Mouse (Mus musculus) cerebellum, adult 11-12 months (tissue): ENCODE results near the gene Agxt.

Experiments
- DNase-seq: peaks from one replicate; pipeline ENCODE4 v3.0.0; 2022

Gene Agxt

DNA sequence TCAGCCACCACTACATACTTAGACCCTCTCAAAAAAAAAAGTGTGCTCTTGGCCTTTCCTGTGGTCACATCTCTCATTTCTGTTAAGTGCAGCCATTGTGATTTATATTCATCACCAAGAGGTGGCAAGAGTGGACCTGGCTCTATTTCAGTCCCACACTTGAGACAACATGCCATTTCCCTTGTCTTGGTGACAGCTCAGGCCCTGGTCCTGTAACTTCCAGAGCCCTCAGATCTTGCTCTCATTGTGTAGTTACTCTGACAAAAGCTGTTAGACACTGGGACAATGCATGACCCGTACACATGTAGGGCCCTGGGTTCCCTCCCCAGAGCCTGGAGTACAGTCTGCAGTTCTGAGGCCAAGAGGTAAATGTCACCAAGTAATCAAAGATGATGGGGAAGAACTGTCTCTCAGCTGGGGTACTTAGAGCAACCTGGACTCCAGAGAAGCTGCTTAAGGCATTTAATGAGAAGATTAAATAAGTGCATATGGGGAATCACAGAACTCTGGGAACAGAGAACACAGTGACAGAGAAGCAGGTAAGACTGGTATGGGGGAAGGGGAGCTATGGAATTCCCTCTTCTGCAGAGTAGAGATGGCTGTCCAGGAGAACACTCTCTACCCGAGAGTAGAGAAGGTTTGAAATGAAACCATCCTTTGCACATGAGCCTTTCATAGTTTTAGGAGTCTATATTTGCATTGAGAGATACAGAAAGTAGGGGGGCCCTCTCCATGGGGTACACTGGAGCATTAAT lies 16.0 kb downstream of the Agxt start:
- no peak for DNase-seq

- no peak for DNase-seq
Observed at GRCm38 (mm10) chr1:93157566-93157965, 22.5 kb downstream of the Agxt start.

- DNase-seq: no peak
Observed at GRCm38 (mm10) chr1:93158916-93159315, 23.9 kb downstream of the Agxt start.

DNA sequence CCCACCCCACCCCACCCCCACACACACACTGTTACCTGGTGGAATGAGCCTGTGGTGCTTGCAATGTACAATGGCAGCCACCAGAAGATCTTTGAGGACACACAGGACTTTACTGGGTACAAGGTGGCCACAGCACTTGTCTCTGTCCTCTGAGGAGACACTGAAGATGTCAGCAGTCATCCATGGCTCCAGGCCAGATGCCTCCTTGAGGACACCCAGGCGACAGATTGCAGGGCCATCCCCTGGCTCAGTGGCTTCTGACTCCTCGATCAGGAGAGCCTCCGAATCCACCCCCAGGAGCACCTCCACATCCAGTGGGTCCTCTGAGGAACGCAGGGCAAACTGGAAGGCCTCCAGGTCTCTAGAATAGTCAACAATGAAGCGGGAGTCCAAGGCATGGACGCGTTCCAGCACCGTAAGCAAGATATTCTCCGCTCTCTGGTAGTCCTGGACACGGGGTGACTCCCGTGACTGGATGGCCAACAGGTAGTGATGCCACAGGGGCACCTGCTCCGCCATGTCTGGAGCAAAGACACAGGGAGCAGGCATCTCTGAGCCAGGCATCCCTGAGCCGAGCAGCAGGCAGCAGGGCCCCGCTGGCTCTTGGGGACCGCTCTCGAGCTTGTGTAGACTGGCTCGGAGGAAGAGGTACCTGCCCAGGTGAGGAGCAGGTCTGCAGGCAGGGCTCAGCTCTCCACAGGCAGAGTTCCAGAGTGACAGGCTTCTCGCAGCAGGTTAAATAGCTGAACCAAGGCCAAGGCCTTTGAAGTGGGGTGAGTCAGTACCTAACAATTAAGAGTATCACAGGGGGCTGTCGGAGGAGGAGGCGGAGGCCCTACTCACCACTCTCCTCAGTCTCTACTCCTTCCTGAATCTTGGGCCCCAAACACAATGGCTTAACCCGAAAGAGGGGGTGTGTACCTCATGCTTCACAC lies 24.8 kb downstream of the Agxt start:
- peak; percentile 33 for DNase-seq

DNA sequence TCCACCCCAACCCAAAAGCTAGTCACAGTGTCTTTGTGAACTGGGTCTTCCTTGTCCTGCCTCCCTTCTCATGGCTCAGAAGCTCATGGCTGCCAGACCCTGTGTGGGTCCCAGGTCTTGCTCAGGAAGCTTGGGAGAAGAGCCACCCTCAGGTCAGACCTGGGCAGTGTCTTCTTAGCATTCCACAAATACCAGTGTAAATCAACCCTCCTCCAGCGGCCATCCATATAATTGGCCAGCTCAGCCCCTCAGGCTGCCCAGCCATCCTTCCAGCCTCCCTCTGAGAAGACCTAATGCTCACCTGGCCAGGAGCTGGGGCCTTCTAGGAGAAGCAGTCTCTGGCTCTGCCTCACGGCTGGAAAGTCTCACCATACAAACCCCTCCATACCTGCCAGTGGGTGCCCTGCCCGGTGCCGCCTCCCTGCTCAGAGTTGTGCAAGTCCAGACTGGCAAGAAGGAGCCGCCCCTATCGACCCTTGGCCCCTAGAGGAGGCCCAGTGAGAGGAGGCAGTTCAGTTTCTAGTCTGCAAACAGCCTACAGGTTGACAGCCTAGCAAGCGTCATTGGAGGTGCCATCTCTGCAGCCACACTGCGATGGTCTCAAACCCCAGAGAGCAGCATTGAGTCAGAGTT lies 25.6 kb downstream of the Agxt start, which contains the start of gene 2310007B03Rik:
Gene 2310007B03Rik (minus strand): TSS at position 448 of the 633 bp plus-strand sequence.
- no peak for DNase-seq

- DNase-seq: no peak
Observed at GRCm38 (mm10) chr1:93161350-93161749, 26.3 kb downstream of the Agxt start.

DNA sequence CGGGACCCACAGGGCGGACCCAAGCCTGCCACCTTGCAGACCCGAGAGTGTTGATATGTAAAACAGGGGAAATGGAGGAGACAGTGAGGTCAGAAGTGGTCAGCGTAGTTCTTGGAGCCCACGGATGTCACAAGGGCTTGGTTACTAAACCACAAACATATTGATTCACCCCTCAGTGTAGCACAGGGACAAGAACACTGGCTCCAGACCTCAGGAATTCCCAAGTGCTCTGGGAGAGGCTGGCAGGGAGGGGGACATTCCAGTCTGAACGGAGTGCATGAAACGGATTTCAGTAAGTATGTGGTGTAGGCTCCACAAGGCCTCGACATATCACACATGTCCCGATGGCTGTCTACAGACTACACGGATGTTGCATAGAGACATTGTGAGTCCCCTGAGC lies 26.9 kb downstream of the Agxt start:
- DNase-seq: no peak

- DNase-seq: no peak
Observed at GRCm38 (mm10) chr1:93162588-93162987, 27.5 kb downstream of the Agxt start.

DNA sequence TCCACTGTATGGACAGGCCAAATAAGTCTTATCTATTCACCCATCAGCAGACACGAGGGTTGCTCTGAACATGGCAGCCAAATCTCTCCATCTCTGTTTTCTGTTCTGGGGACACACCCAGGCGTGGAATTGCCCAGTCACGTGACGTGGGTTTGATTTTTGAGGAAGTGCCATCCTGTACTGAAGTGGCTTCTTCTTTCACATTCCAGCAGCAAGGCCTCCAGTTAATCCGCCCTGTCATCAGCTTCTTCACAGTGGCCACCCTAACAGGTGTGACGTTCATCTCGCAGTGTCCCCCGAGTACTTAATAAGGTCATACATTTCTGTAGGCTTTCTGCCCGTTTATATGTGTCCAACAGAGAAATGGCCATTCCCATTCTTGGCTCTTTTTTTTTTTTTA lies 30.4 kb downstream of the Agxt start:
- no peak for DNase-seq

GRCm38 (mm10) chr1:93166346-93167079 lies 31.5 kb downstream of the Agxt start:
- DNase-seq: no peak

GRCm38 (mm10) chr1:93168295-93168775 lies 33.3 kb downstream of the Agxt start, which contains the start of gene Crocc2:
Gene Crocc2, plus strand, starts transcription at chr1:93168725.
- no peak for DNase-seq

DNA sequence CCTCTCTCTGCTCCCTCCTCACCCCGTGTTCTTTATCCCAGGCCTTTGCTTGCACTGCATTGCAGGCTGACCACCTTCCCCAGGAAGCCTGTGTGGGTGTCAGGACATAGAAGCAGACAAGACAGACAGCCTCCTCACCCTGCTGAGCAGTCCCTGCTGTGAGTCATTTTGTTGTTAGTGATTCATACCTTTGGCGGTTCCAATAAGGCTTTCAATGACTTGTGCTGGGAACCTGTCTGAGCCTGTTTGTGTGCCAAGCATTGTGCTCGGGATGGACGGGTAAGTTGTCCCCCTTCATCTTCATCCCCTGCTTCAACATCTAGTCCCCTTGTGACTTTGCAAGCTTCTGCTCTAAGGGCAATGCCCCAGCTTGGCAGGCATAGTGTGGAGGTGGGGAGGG lies 38.6 kb downstream of the Agxt start:
- no peak for DNase-seq

GRCm38 (mm10) chr1:93174399-93174798 lies 39.4 kb downstream of the Agxt start:
- peak; percentile 58 for DNase-seq

- no peak for DNase-seq
Observed at GRCm38 (mm10) chr1:93175849-93176248, 40.8 kb downstream of the Agxt start.

DNA sequence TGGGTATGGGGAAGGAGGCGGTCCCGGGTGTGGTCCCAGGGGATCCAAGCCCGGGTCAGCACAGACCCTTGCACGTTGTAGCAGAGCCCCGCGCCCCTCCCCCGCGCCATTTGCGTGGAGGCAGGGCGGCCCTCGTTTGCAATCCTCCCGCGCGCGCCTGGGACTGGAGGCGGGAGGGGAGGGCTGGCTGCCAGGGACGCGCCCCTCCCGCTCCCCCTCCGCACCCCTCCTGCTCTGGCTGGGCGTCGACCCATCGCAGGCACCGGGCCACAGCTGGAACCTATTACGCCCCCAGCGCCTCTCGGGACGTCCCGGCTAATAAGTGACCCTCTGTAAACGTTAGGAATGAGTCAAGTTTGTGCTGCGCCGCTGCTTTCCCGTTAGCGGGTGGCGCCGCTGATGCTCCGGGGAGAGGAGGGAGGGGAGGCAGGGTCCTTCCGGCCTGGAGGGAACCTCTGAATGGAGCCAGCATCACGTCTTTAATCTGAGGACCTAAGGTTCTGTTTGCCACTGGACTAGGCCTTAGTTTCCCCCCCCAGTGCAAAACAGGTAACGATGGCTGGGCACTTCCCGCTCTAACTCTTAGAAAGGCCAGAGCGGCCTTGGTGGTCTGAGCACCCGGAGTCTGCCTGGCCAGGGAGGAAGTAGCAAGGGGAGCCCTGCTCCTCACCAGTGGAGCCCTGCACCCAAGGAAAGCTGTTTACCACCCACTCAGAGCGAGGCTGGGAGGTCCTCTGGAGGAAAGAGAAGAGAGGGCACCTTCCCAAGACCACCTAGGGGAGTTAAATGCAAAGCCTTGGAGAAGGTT lies 41.7 kb downstream of the Agxt start:
- DNase-seq: peak; percentile 11

DNA sequence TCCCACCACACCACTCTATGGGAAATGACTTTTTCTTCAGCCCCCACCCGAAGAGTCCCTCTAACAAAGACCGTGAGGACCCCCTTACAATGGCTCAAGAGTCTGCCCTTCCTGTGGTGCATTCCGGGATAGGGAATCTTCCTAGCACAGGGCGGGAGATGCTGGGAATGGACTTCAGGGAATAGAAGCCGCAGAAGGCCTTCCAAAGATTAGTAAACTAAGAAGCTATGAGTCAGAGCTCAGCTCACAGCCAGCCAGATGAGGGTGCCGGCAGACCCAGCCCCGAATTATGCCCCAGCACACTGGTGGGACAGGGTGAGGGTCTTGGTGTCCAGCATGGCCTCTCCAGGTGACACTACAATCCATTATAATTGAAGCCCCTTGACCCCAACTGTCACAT lies 47.2 kb downstream of the Agxt start:
- DNase-seq: no peak

DNA sequence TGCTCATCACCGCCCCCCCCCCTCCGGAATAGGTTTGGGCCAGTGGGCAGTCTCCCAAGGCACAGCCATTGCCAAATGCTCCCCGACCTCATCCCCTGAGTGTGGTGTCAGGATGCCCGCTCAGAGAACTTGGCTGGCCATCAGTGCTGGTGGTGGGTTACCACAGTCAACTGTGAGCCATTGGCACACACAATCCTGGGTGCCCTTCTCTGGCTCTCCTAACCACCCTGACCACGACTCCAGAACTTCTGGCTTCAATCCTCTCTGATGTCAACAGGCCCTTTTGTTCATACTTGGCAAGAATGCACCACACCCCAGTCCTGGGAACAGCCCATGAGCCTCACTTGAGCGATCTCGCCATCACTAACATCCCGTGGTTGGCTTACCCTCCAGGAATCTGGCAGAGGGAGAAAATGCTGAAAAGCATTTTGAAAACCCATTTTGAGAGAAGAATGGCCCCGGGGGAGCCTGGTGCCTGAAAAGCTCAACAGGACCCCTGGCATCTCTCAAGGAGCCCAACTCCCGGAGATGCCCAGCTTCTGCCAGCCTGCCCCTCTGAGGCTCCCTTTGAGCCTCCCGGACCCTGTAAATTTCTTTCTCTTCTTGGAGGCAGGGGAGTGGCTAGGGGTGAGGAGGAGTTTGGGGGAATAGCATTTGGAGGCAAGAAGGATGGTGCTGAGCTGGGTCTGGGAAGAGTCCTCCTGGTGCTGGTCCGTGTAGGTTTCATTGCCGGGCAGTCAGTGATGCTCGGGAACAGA lies 49.2 kb downstream of the Agxt start:
- DNase-seq: peak; percentile 47

- DNase-seq: no peak
Observed at GRCm38 (mm10) chr1:93190726-93191305, 55.8 kb downstream of the Agxt start.

DNA sequence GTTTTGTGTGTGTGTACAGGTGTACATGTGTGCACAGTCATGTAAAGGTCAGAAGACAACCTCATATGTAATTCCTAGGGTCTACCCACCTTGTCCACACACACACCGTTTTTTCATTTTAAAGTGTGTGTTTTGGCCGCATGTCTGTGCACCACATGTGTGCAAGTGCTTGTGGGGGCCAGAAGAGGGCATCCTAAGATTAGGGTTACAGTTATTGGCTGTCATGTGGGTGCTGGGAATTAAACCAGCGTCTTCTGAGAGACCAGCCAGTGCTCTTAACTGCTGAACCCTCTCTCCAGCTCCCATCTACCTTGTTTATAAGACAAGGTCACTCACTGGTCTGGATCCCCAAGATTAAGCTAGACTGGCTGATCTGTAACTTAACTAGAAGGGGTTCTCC lies 59.9 kb downstream of the Agxt start:
- DNase-seq: no peak
